Mouse (Mus musculus): Measurements from ENCODE around the gene Eif4enif1.

- TF ChIP-seq CTCF (IDR thresholded peaks at IDR 0.05; ENCODE audit: low read depth, low read length) (no peak), POLR2A (IDR thresholded peaks at IDR 0.05; ENCODE audit: borderline replicate concordance, low read depth, low read length) (no peak)
Observed at GRCm38 (mm10) chr11:3223105-3223504, 20.9 kb downstream of the Eif4enif1 start.

Data from bone marrow macrophage, adult 2 months (primary cell).